Mouse (Mus musculus): ENCODE measurements at regions not wholly inside any gene's neighbourhood (a gene's known extent, or its start where the extent isn't known, plus 50 kb on each side); places are given as distances from the start of the nearest gene placed in this dataset.

GRCm38 (mm10) chr11:63525431-63525830 lies 396.6 kb downstream of the Pmp22 start:
- Histone ChIP-seq H3K4me2 (ENCODE audit: low read depth, low read length, poor library complexity, severe bottlenecking) (no peak overlapping the region), H3K27ac (ENCODE audit: low read depth, low read length) (no peak overlapping the region), H3K4me1 (ENCODE audit: insufficient read depth, low read length) (peaks cover 2% of the 10 kb centered on the region; the same call in 1 of the 2 replicates), H3K9ac (replicated peaks; ENCODE audit: low read length, poor library complexity, severe bottlenecking) (no peak overlapping the region), H3K27me3 (ENCODE audit: insufficient read depth, low read length) (no peaks in the 10 kb centered on the region), H3K36me3 (ENCODE audit: insufficient read depth, low read length) (no peaks in the 10 kb centered on the region), H3K9me3 (ENCODE audit: low read length) (no peaks in the 10 kb centered on the region), H3K4me3 (ENCODE audit: low read depth, low read length) (no peak overlapping the region)
- no peak for DNase-seq (ENCODE audit: low spot score)
- TF ChIP-seq CTCF (IDR thresholded peaks at IDR 0.05): no peak
- WGBS: 63% methylated on average over 12 of the region's 12 CpGs
- ATAC-seq (ENCODE audit: low FRiP score): no peak

DNA sequence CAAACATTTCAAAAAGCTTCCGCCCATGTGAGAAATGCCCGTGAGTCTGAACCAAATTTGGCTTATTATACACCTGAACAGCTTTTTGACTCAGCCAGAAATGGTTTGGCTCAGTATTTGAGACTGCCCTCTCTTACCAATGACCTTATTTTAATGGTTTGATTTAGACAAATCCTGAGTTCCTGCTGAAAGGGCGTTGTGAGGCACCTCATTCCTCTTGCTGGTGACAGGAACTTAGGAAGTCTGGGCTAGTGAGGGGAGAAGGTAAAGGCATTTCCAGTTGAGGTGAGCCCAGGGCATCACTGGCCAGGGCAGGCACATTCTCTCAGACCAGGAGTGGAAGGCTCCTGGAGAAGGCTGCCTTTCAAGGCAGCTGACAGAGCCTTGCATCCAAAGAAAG lies 396.1 kb downstream of the Hs3st3b1 start:
- TF ChIP-seq CTCF (IDR thresholded peaks at IDR 0.05): no peak
- ATAC-seq (ENCODE audit: low FRiP score) (no peak), DNase-seq (ENCODE audit: low spot score) (no peak)
- Histone ChIP-seq H3K9ac (replicated peaks; ENCODE audit: low read length, poor library complexity, severe bottlenecking) (no peak overlapping the region), H3K27ac (ENCODE audit: low read depth, low read length) (no peak overlapping the region), H3K4me2 (ENCODE audit: low read depth, low read length, poor library complexity, severe bottlenecking) (no peak overlapping the region), H3K27me3 (ENCODE audit: insufficient read depth, low read length) (no peaks in the 10 kb centered on the region), H3K9me3 (ENCODE audit: low read length) (no peaks in the 10 kb centered on the region), H3K4me1 (ENCODE audit: insufficient read depth, low read length) (peaks cover 2% of the 10 kb centered on the region; the same call in 1 of the 2 replicates), H3K4me3 (ENCODE audit: low read depth, low read length) (no peak overlapping the region), H3K36me3 (ENCODE audit: insufficient read depth, low read length) (no peaks in the 10 kb centered on the region)
- 86% methylated on average over 3 of the region's 3 CpGs for WGBS

DNA sequence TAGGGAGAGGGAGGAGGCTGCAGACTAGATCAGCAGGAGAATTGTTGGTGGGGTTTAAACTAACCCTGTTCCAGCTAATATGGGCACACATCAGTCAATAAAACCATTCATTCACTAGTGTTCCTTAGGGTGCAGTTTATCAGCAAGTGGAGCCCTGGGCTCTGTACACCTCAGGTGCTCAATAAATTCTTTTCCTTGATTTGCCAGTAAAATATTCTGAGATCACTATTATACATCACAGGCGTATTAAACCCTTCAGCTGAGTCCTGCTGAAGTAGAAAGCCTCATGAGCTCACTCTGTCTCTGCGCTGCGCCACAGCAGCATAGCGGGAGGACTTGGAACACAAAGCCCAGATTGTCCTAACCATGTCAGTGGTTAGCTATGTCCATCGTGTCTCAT lies 389.3 kb downstream of the Hs3st3b1 start:
- H3K27ac ChIP-seq (ENCODE audit: low read depth, low read length): no peak overlapping the region
- 84% methylated on average over 5 of the region's 5 CpGs for WGBS
- TF ChIP-seq CTCF (IDR thresholded peaks at IDR 0.05): no peak
- H3K4me2 ChIP-seq (ENCODE audit: low read depth, low read length, poor library complexity, severe bottlenecking): no peak overlapping the region
- DNase-seq (ENCODE audit: low spot score): no peak
- no peaks in the 10 kb centered on the region for H3K27me3 ChIP-seq (ENCODE audit: insufficient read depth, low read length)
- no peaks in the 10 kb centered on the region for H3K36me3 ChIP-seq (ENCODE audit: insufficient read depth, low read length)
- H3K9me3 ChIP-seq (ENCODE audit: low read length): no peaks in the 10 kb centered on the region
- H3K4me1 ChIP-seq (ENCODE audit: insufficient read depth, low read length): no peaks in the 10 kb centered on the region
- no peak overlapping the region for H3K9ac ChIP-seq (replicated peaks; ENCODE audit: low read length, poor library complexity, severe bottlenecking)
- ATAC-seq (ENCODE audit: low FRiP score): no peak
- H3K4me3 ChIP-seq (ENCODE audit: low read depth, low read length): no peak overlapping the region

GRCm38 (mm10) chr11:63533555-63534200 lies 388.4 kb downstream of the Hs3st3b1 start:
- no peak for TF ChIP-seq CTCF (IDR thresholded peaks at IDR 0.05)

DNA sequence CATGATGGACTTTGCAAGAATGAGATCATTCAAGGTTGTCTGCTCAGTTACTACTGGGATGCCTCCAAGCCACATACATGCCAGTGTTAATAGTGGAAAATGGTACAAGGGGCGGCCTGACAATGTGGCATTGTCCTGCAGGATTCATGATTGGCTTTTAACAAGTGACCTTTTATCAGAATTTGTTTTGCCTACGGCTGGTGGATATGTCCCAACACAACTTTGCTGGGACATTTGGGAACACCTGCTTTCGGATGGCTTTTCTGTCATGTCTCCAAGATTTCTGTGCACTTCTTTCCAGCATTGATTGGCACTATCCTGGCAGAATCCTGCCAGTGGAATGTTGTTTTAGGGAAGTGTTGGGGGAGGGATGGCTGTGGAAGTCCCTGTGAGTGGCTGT lies 384.4 kb downstream of the Hs3st3b1 start:
- WGBS: 77% methylated on average over 3 of the region's 3 CpGs

More at GRCm38 (mm10) chr11:63533555-63534200, 388.4 kb downstream of the Hs3st3b1 start:
- no peak overlapping the region for H3K4me3 ChIP-seq (ENCODE audit: low read depth, low read length)
- H3K4me2 ChIP-seq (ENCODE audit: low read depth, low read length, poor library complexity, severe bottlenecking): no peak overlapping the region
- H3K4me1 ChIP-seq (ENCODE audit: insufficient read depth, low read length): no peaks in the 10 kb centered on the region
- ATAC-seq (ENCODE audit: low FRiP score): no peak
- H3K27me3 ChIP-seq (ENCODE audit: insufficient read depth, low read length): no peaks in the 10 kb centered on the region
- no peaks in the 10 kb centered on the region for H3K9me3 ChIP-seq (ENCODE audit: low read length)
- 34% methylated on average over 4 of the region's 4 CpGs for WGBS
- H3K9ac ChIP-seq (replicated peaks; ENCODE audit: low read length, poor library complexity, severe bottlenecking): no peak overlapping the region
- no peaks in the 10 kb centered on the region for H3K36me3 ChIP-seq (ENCODE audit: insufficient read depth, low read length)
- H3K27ac ChIP-seq (ENCODE audit: low read depth, low read length): no peak overlapping the region
- no peak for DNase-seq (ENCODE audit: low spot score)

DNA sequence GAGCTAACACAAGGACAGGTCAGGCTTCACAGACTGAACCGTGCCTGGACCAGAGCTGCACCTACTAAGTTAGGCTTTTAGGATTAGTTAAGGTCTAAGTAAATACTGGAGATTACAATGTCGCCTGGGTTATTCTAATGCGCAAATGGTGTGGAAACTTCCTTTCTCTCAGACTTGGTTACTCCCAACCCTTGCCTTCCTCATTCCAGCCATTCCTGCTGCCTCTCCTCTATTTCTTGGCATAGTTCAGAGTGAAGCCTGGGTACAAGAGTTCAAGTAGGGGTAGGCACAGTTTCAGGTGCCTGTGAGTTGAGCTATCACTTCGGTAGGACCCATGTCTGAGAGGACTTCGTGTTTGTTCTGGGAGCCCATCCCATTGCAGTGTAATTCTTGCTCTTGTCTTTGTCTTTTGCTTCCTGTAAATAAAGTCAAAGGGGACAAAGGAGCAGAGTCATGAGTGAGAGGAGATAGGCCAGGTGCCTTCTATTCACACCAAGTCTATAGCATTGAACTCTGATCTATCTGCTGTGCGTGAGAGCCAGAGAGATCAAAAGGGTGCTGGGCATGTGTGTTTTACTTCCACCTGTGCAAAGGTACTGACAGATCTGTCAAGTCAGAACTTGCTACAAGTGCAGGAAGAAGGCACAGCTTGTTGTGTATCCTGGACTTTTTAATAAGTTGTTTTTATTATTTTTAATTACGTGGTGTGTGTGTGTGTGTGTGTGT lies 378.0 kb downstream of the Hs3st3b1 start:
- Histone ChIP-seq H3K27me3 (ENCODE audit: insufficient read depth, low read length) (no peaks in the 10 kb centered on the region), H3K9me3 (ENCODE audit: low read length) (no peaks in the 10 kb centered on the region), H3K9ac (replicated peaks; ENCODE audit: low read length, poor library complexity, severe bottlenecking) (no peak overlapping the region), H3K4me1 (ENCODE audit: insufficient read depth, low read length) (no peaks in the 10 kb centered on the region), H3K4me2 (ENCODE audit: low read depth, low read length, poor library complexity, severe bottlenecking) (no peak overlapping the region), H3K36me3 (ENCODE audit: insufficient read depth, low read length) (no peaks in the 10 kb centered on the region), H3K27ac (ENCODE audit: low read depth, low read length) (no peak overlapping the region), H3K4me3 (ENCODE audit: low read depth, low read length) (no peak overlapping the region)
- no peak for DNase-seq (ENCODE audit: low spot score)
- WGBS: 82% methylated on average over 7 of the region's 7 CpGs
- no peak for TF ChIP-seq CTCF (IDR thresholded peaks at IDR 0.05)
- ATAC-seq (ENCODE audit: low FRiP score): no peak

More for the DNA sequence above, 384.4 kb downstream of the Hs3st3b1 start:
- H3K4me3 ChIP-seq (ENCODE audit: low read depth, low read length): no peak overlapping the region
- no peak for ATAC-seq (ENCODE audit: low FRiP score)
- H3K36me3 ChIP-seq (ENCODE audit: insufficient read depth, low read length): no peaks in the 10 kb centered on the region
- no peak for DNase-seq (ENCODE audit: low spot score)
- no peaks in the 10 kb centered on the region for H3K4me1 ChIP-seq (ENCODE audit: insufficient read depth, low read length)
- no peak for TF ChIP-seq CTCF (IDR thresholded peaks at IDR 0.05)
- no peak overlapping the region for H3K4me2 ChIP-seq (ENCODE audit: low read depth, low read length, poor library complexity, severe bottlenecking)
- H3K27ac ChIP-seq (ENCODE audit: low read depth, low read length): no peak overlapping the region
- H3K9me3 ChIP-seq (ENCODE audit: low read length): no peaks in the 10 kb centered on the region
- no peak overlapping the region for H3K9ac ChIP-seq (replicated peaks; ENCODE audit: low read length, poor library complexity, severe bottlenecking)
- no peaks in the 10 kb centered on the region for H3K27me3 ChIP-seq (ENCODE audit: insufficient read depth, low read length)
